Mouse (Mus musculus) forebrain, embryonic 15.5 days (tissue): ENCODE results near the gene Lonrf2. TPM values are rescaled to one million over a fixed set of nuclear protein-coding genes. Genes with fewer than 3 reads are reported as not detected.
A peak's percentile ranks its signal among the peaks of the same experiment; 100 is the strongest.

Experiments used
- ATAC-seq: fragments of 200-750 bp; cut with Nextera tagmentation; replicated peaks from 2 replicates; pipeline ENCODE4 v1.8.0; 2017; ENCODE audit warnings: mild to moderate bottlenecking, moderate TSS enrichment, moderate library complexity
- H3K27ac ChIP-seq: fragments of 300-500 bp; sonication (generic); replicated peaks from 2 replicates; pipeline ENCODE4 v1.5.1; 2015; ENCODE audit warnings: mild to moderate bottlenecking, inconsistent platforms
- H3K27me3 ChIP-seq: fragments of 300-500 bp; sonication (generic); 2 replicates; pipeline ENCODE4 v1.6.1; 2015; ENCODE audit warnings: inconsistent platforms
- H3K36me3 ChIP-seq: fragments of 300-500 bp; sonication (generic); 2 replicates; pipeline ENCODE4 v1.6.1; 2015; ENCODE audit warnings: mild to moderate bottlenecking, inconsistent platforms
- H3K4me1 ChIP-seq: fragments of 300-500 bp; sonication (generic); 2 replicates; pipeline ENCODE4 v1.6.1; 2015; ENCODE audit warnings: inconsistent platforms
- H3K4me2 ChIP-seq: fragments of 300-500 bp; sonication (generic); replicated peaks from 2 replicates; pipeline ENCODE4 v1.6.1; 2015; ENCODE audit warnings: mild to moderate bottlenecking, inconsistent platforms
- H3K4me3 ChIP-seq: fragments of 300-500 bp; sonication (generic); 2 replicates; pipeline ENCODE4 v1.5.1; 2015; ENCODE audit warnings: mild to moderate bottlenecking, inconsistent platforms
- H3K9ac ChIP-seq: fragments of 300-500 bp; sonication (generic); replicated peaks from 2 replicates; pipeline ENCODE4 v1.6.1; 2015; ENCODE audit warnings: mild to moderate bottlenecking, inconsistent platforms
- H3K9me3 ChIP-seq: fragments of 300-500 bp; sonication (generic); 2 replicates; pipeline ENCODE4 v1.6.1; 2016; ENCODE audit warnings: inconsistent platforms
- WGBS: fragments of 180-500 bp; shearing (Covaris S2); methylation state at CpG from one replicate; pipeline ENCODE4 v1.1.7; 2015; ENCODE audit warnings: mixed read lengths; 5-methylcytosine and 5-hydroxymethylcytosine counted together
- polyA plus RNA-seq: library from polyadenylated mRNA; unstranded; fragments of >200 nt; fragmentation: Nextera tagmentation; extraction: Ambion mirVana; gene quantifications from 2 replicates; pipeline ENCODE4 v1.2.1, GENCODE M21; 2015

Gene Lonrf2
- 12.6 and 13.3 TPM in 2 replicates for polyA plus RNA-seq

- H3K4me1 ChIP-seq, result peaks cover 18% of the 10 kb centered on the region
- ATAC-seq, result peak; percentile 92
- 1% methylated on average over 45 of the region's 47 CpGs for WGBS
Measured at GRCm38 (mm10) chr1:38836477-38836872, at the start of gene Lonrf2. TSS of gene Lonrf2 (minus strand) at chr1:38836711.

GRCm38 (mm10) chr1:38885956-38886355, 49.4 kb upstream of the Lonrf2 start:
- no peak for ATAC-seq
- no peaks in the 10 kb centered on the region for H3K9me3 ChIP-seq
- 92% methylated on average over 2 of the region's 2 CpGs for WGBS
- no peaks in the 10 kb centered on the region for H3K4me1 ChIP-seq
- no peak overlapping the region for H3K4me3 ChIP-seq
- no peak overlapping the region for H3K4me2 ChIP-seq
- H3K36me3 ChIP-seq, result peaks cover 17% of the 10 kb centered on the region
- H3K27ac ChIP-seq, result no peak overlapping the region
- no peak overlapping the region for H3K9ac ChIP-seq
- H3K27me3 ChIP-seq, result no peaks in the 10 kb centered on the region

More at GRCm38 (mm10) chr1:38836477-38836872, at the start of gene Lonrf2:
- peak within 1 kb of the TSS; percentile 88 for H3K4me2 ChIP-seq
- H3K36me3 ChIP-seq, result peaks cover 3% of the 10 kb centered on the region; the same call in 1 of the 2 replicates
- H3K27me3 ChIP-seq, result 0 out of 2 replicates have a peak, but pooled peaks cover 7% of the 10 kb centered on the region
- H3K9me3 ChIP-seq, result no peaks in the 10 kb centered on the region
- peak within 1 kb of the TSS; percentile 88 for H3K27ac ChIP-seq
- H3K4me3 ChIP-seq, result peak within 1 kb of the TSS; percentile 80
- H3K9ac ChIP-seq, result peak within 1 kb of the TSS; percentile 78

- H3K4me2 ChIP-seq, result no peak overlapping the region
- H3K36me3 ChIP-seq, result peaks cover 10% of the 10 kb centered on the region
- H3K9me3 ChIP-seq, result no peaks in the 10 kb centered on the region
- no peaks in the 10 kb centered on the region for H3K27me3 ChIP-seq
- no peaks in the 10 kb centered on the region for H3K4me1 ChIP-seq
- H3K27ac ChIP-seq, result no peak overlapping the region
- H3K4me3 ChIP-seq, result no peak overlapping the region
- no peak for ATAC-seq
- 86% methylated on average over 9 of the region's 9 CpGs for WGBS
- H3K9ac ChIP-seq, result no peak overlapping the region
Measured at GRCm38 (mm10) chr1:38883766-38884165, 47.3 kb upstream of the Lonrf2 start.

GRCm38 (mm10) chr1:38882746-38883145, 46.2 kb upstream of the Lonrf2 start:
- Histone ChIP-seq H3K9ac (no peak overlapping the region), H3K27me3 (no peaks in the 10 kb centered on the region), H3K4me3 (no peak overlapping the region), H3K4me1 (no peaks in the 10 kb centered on the region), H3K9me3 (no peaks in the 10 kb centered on the region), H3K27ac (no peak overlapping the region), H3K36me3 (peaks cover 10% of the 10 kb centered on the region), H3K4me2 (no peak overlapping the region)
- 95% methylated on average over 4 of the region's 4 CpGs for WGBS
- no peak for ATAC-seq

GRCm38 (mm10) chr1:38881366-38881765, 44.9 kb upstream of the Lonrf2 start:
- H3K27ac ChIP-seq, result no peak overlapping the region
- ATAC-seq, result no peak
- H3K9me3 ChIP-seq, result no peaks in the 10 kb centered on the region
- H3K27me3 ChIP-seq, result no peaks in the 10 kb centered on the region
- H3K4me3 ChIP-seq, result no peak overlapping the region
- 90% methylated on average over 4 of the region's 4 CpGs for WGBS
- peaks cover 7% of the 10 kb centered on the region; the same call in 1 of the 2 replicates for H3K4me1 ChIP-seq
- H3K9ac ChIP-seq, result no peak overlapping the region
- peaks cover 10% of the 10 kb centered on the region for H3K36me3 ChIP-seq
- H3K4me2 ChIP-seq, result no peak overlapping the region

- peaks cover 7% of the 10 kb centered on the region; the same call in 1 of the 2 replicates for H3K4me1 ChIP-seq
- no peaks in the 10 kb centered on the region for H3K27me3 ChIP-seq
- H3K4me2 ChIP-seq, result no peak overlapping the region
- H3K9me3 ChIP-seq, result no peaks in the 10 kb centered on the region
- H3K9ac ChIP-seq, result no peak overlapping the region
- H3K4me3 ChIP-seq, result no peak overlapping the region
- peak; percentile 43; the same call in 1 of the 2 replicates for ATAC-seq
- H3K27ac ChIP-seq, result 0 out of 2 replicates have a peak overlapping the region, but pooled peaks have one; percentile 7
- peaks cover 15% of the 10 kb centered on the region for H3K36me3 ChIP-seq
- WGBS, result 46% methylated on average over 5 of the region's 5 CpGs
Measured at GRCm38 (mm10) chr1:38876671-38877382, 40.3 kb upstream of the Lonrf2 start.

- H3K4me3 ChIP-seq, result no peak overlapping the region
- no peak for ATAC-seq
- H3K27me3 ChIP-seq, result no peaks in the 10 kb centered on the region
- H3K27ac ChIP-seq, result no peak overlapping the region
- no peak overlapping the region for H3K9ac ChIP-seq
- peaks cover 18% of the 10 kb centered on the region for H3K36me3 ChIP-seq
- no peaks in the 10 kb centered on the region for H3K9me3 ChIP-seq
- no peak overlapping the region for H3K4me2 ChIP-seq
- peaks cover 7% of the 10 kb centered on the region; the same call in 1 of the 2 replicates for H3K4me1 ChIP-seq
- WGBS, result 88% methylated on average over 5 of the region's 5 CpGs
Measured at GRCm38 (mm10) chr1:38873911-38874310, 37.4 kb upstream of the Lonrf2 start.

- no peak for ATAC-seq
- WGBS, result 92% methylated on average over 6 of the region's 6 CpGs
- H3K36me3 ChIP-seq, result peaks cover 31% of the 10 kb centered on the region
Measured at GRCm38 (mm10) chr1:38871834-38872233, 35.3 kb upstream of the Lonrf2 start.

GRCm38 (mm10) chr1:38869398-38870195, 33.1 kb upstream of the Lonrf2 start:
- Histone ChIP-seq H3K36me3 (peaks cover 48% of the 10 kb centered on the region), H3K4me2 (no peak overlapping the region), H3K27ac (no peak overlapping the region), H3K27me3 (no peaks in the 10 kb centered on the region), H3K9me3 (no peaks in the 10 kb centered on the region), H3K4me1 (no peaks in the 10 kb centered on the region), H3K4me3 (no peak overlapping the region), H3K9ac (no peak overlapping the region)
- ATAC-seq, result no peak
- WGBS, result 67% methylated on average over 13 of the region's 13 CpGs

More at GRCm38 (mm10) chr1:38871834-38872233, 35.3 kb upstream of the Lonrf2 start:
- H3K9me3 ChIP-seq, result no peaks in the 10 kb centered on the region
- H3K4me3 ChIP-seq, result no peak overlapping the region
- H3K9ac ChIP-seq, result no peak overlapping the region
- no peak overlapping the region for H3K4me2 ChIP-seq
- peaks cover 5% of the 10 kb centered on the region; the same call in 1 of the 2 replicates for H3K4me1 ChIP-seq
- H3K27me3 ChIP-seq, result no peaks in the 10 kb centered on the region
- no peak overlapping the region for H3K27ac ChIP-seq

GRCm38 (mm10) chr1:38866242-38866641, 29.7 kb upstream of the Lonrf2 start:
- Histone ChIP-seq H3K27ac (no peak overlapping the region), H3K4me3 (no peak overlapping the region), H3K9me3 (no peaks in the 10 kb centered on the region), H3K9ac (no peak overlapping the region), H3K36me3 (peaks cover 44% of the 10 kb centered on the region), H3K27me3 (no peaks in the 10 kb centered on the region), H3K4me1 (no peaks in the 10 kb centered on the region), H3K4me2 (no peak overlapping the region)
- WGBS, result 86% methylated on average over 5 of the region's 5 CpGs
- no peak for ATAC-seq

- WGBS, result 82% methylated on average over 9 of the region's 9 CpGs
- peaks cover 39% of the 10 kb centered on the region for H3K36me3 ChIP-seq
- H3K9ac ChIP-seq, result no peak overlapping the region
- no peak overlapping the region for H3K4me3 ChIP-seq
- no peak overlapping the region for H3K27ac ChIP-seq
- no peak for ATAC-seq
- H3K9me3 ChIP-seq, result no peaks in the 10 kb centered on the region
- no peaks in the 10 kb centered on the region for H3K4me1 ChIP-seq
- no peaks in the 10 kb centered on the region for H3K27me3 ChIP-seq
- no peak overlapping the region for H3K4me2 ChIP-seq
Measured at GRCm38 (mm10) chr1:38864341-38864740, 27.8 kb upstream of the Lonrf2 start.

- Histone ChIP-seq H3K9ac (no peak overlapping the region), H3K27ac (no peak overlapping the region), H3K4me3 (no peak overlapping the region), H3K4me2 (no peak overlapping the region), H3K36me3 (peaks cover 28% of the 10 kb centered on the region), H3K27me3 (no peaks in the 10 kb centered on the region), H3K4me1 (no peaks in the 10 kb centered on the region), H3K9me3 (no peaks in the 10 kb centered on the region)
- ATAC-seq, result no peak
- 14% methylated on average over 4 of the region's 4 CpGs for WGBS
Measured at GRCm38 (mm10) chr1:38862213-38862612, 25.7 kb upstream of the Lonrf2 start.
